Mouse (Mus musculus) A20 (cell line): ENCODE data around the gene Ldhc.
"Not testable (repeated sequence)": the region's sequence is repeated elsewhere in the genome, so short reads cannot be mapped to it uniquely, and the experiment has no call there.

Experiments
- DNase-seq: peaks from one replicate; pipeline ENCODE4 v3.0.0-alpha.2; 2011; ENCODE audit warnings: low read depth, low spot score

Ldhc gene

GRCm38 (mm10) chr7:46860996-46861395 lies at the start of gene Ldhc:
Ldhc (plus strand) TSS chr7:46861203.
- no peak for DNase-seq

GRCm38 (mm10) chr7:46814012-46814411 lies 47.0 kb upstream of the Ldhc start:
- no peak for DNase-seq

GRCm38 (mm10) chr7:46820876-46821632 lies 39.9 kb upstream of the Ldhc start:
- DNase-seq = not testable (repeated sequence)

- no peak for DNase-seq
These were observed 33.8 kb upstream of the Ldhc start for GRCm38 (mm10) chr7:46827046-46827802.

GRCm38 (mm10) chr7:46827803-46828184 lies 33.2 kb upstream of the Ldhc start:
- DNase-seq = no peak

DNA sequence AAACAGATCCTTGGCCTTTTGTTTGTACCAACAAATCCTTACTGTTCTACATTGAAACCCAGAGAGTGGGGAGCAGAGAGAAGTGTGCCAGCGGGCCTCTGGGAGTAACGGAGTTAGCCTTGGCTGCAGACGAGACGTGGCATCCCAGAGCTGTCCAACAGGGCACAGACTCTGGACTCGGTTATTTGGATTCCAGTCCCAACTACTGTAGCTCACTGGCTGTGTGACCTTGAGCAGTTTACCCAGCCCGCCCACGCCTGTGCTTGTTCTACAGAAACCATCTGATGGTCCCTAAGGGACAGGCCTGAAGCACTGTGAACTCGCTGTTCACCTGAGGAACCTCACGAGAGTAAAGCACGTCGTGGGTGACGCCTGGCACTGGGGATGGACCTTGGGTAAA lies 31.1 kb upstream of the Ldhc start:
- DNase-seq = no peak

- DNase-seq = peak; percentile 54
These were observed 30.0 kb upstream of the Ldhc start for GRCm38 (mm10) chr7:46830799-46831590.

GRCm38 (mm10) chr7:46831693-46832092 lies 29.3 kb upstream of the Ldhc start:
- no peak for DNase-seq

GRCm38 (mm10) chr7:46832112-46832810 lies 28.7 kb upstream of the Ldhc start:
- not testable (repeated sequence) for DNase-seq

- DNase-seq = peak; percentile 34
These were observed 27.7 kb upstream of the Ldhc start for GRCm38 (mm10) chr7:46833266-46833665.

DNA sequence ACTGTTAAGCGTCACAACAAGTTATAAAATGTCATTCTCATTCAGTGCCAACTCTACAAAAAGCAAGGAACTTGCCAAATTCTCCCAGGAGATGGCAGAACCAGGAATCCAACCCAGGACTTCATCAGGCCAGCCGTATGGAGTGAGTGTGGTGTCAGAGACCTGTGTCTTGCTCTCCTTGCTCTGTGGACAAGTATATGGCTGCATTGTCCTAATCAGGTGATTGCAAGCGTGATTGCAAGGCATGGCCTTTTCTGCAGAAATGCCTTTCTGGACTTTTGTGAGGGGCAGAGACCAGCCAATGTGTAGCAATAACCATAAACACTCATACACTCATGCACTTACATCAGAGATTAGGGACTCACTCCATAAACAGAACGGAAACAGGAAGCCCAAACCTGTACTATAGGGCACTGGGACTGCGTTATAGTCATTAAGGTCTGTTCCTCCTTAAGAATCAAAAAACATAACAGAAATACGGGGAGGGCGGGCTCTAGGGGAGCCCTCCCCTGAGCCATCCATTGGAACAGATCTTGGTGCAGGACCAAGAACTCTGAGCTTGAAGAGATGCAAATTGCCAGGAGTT lies 27.2 kb upstream of the Ldhc start:
- no peak for DNase-seq

- no peak for DNase-seq
These were observed 25.9 kb upstream of the Ldhc start for GRCm38 (mm10) chr7:46834994-46835610.

- DNase-seq = no peak
These were observed 24.6 kb upstream of the Ldhc start for GRCm38 (mm10) chr7:46836357-46836756.

DNA sequence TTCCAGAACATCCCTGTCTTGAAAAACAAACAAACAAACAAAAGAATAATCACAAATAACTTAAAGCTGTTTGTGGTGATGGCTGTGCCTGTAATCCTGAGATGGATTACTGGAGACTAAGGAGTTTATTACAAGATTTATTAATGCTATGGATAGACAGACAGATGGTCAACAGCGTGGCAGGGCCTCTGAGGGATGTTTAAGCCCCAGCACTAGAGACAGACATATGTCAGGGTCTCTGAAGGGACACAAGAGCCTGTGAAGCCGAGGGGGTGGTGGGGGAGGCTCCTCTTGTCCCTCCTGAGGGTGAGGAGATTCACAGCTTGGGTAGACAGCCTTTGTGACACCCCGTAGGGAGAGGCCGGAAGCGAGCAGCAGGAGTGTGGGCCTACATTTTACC lies 23.9 kb upstream of the Ldhc start:
- DNase-seq = no peak

DNA sequence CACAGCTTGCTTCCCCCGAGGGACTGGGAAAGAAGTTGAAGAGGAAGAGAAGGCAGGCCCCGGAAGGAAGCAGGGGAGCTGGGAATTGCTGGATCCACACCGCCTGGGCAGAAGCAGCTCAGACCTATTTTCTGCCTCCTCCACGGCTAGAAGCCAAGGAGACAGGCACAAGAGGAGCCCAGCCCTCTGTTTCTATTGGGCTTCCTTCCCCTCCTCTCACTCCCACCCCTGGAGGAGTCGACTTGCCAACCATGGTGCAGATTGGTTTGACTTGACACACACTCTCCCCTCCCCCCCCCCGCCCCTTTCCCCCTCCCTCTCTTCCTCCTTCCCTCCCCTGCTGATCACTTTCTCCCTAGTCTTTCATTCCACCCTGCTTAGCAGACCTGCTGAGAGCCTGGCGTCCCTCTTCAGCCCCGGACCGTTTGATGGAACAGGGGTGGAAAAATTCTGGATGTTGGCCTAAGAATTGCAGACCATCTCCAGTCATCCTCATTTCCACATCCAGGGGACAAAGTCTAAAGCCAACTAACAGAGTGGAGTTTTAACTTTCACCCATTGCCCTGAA lies 22.8 kb upstream of the Ldhc start:
- no peak for DNase-seq

GRCm38 (mm10) chr7:46838891-46839302 lies 22.1 kb upstream of the Ldhc start:
- DNase-seq = peak; percentile 44

DNA sequence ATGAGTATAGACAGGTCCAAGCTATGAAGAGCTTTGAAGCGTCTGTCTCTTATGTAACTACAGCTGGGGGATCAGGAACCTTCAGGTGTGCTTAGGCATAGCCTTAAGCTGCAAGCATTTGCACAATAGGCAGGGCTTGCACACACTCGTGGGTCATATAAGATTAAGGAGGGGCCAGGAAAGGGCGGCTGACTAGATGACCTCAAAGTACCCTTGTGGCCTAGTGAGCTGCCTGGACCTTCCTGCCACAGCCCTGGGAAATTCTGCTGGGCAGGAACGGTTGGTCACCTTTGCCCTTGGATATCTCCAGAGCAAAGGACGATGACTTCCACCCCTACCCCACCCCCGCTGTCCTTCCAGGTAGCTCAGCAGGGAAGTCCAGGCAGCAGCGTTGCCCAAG lies 21.6 kb upstream of the Ldhc start:
- DNase-seq = no peak

DNA sequence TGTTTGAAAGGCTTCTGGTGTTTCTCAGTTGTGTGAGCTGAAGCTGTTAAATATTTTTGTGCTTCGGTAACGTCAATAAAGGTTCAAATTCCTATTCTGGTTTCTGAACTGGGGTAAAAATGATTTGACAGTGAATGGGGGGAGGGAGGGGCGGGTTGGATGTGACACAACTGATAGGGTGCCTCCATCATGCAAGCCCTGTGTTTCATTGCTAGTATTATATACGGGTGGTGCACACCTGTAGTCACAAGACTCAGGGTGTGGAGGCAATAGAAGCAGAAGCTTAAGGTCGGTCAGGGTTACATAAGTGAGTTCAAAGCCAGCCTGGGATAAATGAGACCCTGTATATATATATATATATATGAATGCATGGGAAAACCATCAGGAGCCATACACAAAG lies 21.1 kb upstream of the Ldhc start:
- no peak for DNase-seq

DNA sequence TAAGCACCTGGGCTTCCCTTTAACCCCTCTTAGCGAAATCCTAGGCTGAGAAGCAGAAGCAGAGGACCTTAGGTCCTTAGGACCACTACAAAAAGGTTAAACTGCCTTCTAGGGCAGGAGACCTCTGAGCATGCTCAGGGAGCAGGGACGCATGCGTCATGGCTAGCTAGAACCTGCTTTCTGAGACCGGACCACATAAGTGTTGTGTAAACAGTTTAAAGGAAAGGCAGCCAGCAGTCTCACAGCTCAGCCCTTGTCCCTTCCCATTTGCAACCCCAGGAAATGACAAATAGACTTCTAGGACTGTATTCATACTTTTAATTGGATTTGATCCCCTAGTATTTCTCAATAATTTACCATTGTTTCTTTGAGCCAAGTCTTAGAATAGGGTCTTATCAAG lies 20.7 kb upstream of the Ldhc start:
- DNase-seq = no peak

GRCm38 (mm10) chr7:46840787-46841525 lies 20.0 kb upstream of the Ldhc start, which contains the start of gene Ldha:
Ldha (plus strand) TSS chr7:46841475.
- DNase-seq = no peak
